Mouse (Mus musculus): ENCODE measurements around the gene Cacna2d4.

- TF ChIP-seq CTCF (IDR thresholded peaks at IDR 0.05; ENCODE audit: low read depth, low read length), result no peak
- no peak for TF ChIP-seq POLR2AphosphoS5 (IDR thresholded peaks at IDR 0.05; ENCODE audit: insufficient replicate concordance, low read depth, low read length)
- no peak for TF ChIP-seq GATA1 (IDR thresholded peaks at IDR 0.05; ENCODE audit: borderline replicate concordance, low read length)
- no peak for TF ChIP-seq TAL1 (conservative IDR thresholded peaks at IDR 0.05; ENCODE audit: low read depth, low read length)
- TF ChIP-seq GATA2 (IDR thresholded peaks at IDR 0.05; ENCODE audit: borderline replicate concordance, low read depth, low read length), result no peak
These were observed 142.3 kb downstream of the Cacna2d4 start for GRCm38 (mm10) chr6:119378631-119379030.

Data from G1E (cell line).